Mouse (Mus musculus) urinary bladder, postnatal 10 days (tissue): ENCODE results near the gene Akap10.
"Not testable (repeated sequence)": the region's sequence is repeated elsewhere in the genome, so short reads cannot be mapped to it uniquely, and the experiment has no call there.

Experiments
- DNase-seq: peaks from one replicate; pipeline ENCODE4 v3.0.0; 2022; ENCODE audit warnings: low spot score

Akap10 gene

DNA sequence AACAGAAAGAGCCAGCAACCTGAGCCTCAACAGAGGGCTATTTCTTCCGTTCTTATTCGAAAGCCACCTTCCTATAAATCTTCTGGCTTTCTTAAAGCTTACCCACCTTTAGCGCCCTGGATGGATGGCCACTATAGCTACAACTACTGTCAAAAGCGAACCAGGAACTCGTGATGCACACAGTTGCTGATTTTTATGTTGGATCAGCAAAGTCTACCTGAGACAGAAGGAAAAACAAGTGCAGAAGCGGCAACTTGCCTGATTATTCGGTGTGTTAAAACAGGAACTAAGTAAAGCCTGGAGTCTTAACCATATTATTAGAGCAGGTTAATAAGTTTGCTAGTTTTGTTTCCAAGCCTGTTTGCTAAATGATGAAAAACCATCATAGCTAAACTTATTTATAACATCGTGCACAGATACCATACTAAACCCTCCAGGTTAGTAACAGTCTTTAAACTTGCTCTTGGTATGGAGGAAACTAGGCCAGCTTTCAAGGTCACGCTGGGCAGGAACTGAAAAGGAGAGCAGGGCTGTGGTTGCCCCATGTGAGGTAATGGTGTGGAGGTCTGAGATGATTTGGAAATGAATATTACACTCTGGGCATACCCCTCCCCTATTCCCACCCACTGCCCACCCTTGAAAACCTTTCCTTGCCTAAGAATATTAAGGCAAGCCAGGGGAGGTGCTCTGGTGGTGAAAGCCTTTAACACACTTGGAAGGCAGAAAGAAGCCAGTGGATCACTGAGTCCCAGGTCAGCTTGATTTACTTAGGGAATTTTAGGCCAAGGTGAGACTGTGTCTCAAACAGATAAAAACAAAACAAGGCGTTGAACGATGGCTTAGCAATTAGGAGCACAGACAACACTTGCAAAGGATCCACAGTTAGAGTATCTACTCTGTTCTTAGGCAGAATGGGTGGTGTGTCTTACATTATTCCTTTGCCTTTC, 861 bp upstream of the Akap10 start:
- no peak for DNase-seq

DNA sequence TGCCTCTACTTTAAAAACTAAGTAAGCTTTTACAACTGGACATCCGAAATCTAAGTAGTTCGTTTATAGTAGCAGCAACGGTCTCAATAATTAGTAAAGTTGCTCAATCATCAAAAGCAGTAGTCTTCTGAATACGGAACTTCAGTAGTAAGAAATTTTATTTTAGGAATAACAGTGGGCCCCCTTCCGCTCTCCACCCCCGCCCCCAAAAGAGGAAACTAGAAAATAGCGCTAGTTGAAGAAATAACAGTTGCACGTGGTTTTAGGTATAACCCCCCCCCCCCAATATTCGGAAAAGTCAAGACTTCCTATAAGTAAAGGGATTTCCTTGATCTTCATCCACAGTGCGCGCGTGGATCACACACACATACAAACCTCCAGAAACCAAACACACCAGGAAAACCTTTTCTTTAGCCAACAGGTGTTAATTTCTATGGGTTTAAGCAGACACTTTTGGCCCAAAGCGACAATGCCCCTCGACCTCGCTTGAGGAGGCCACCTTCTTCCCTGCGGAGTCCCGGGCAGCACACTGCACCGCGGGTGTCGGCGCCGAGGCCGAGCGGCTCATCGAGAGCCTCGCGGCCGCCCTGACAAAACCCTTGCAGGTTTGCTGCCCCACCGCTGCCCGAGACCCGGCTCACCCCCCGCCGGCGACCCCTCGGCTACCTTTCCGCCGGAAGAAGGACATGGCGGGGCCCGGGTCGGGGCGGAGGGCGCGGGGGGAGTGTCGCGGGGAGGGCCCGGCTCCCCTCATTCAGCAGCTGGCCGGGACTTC, 542 bp downstream of the Akap10 start:
- no peak for DNase-seq

DNA sequence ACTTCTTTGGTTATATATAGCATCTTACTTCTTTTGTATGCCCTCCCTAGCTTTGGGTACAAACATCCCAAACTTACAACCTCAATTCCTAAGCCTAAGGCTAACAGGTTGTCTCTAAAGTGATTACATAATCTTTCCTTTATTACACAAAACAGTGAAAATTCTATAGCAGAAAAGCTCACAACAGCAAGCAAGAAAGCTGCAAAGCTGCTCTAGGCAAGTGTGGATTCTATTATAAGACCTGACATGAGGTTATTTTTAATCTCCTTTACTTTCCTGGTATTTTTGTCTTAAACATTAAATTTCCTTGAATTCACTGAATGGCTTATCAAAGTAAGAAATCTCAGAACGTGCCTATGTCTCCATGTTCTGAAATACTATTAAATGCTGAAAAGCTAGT, 6.7 kb downstream of the Akap10 start:
- DNase-seq: no peak

DNA sequence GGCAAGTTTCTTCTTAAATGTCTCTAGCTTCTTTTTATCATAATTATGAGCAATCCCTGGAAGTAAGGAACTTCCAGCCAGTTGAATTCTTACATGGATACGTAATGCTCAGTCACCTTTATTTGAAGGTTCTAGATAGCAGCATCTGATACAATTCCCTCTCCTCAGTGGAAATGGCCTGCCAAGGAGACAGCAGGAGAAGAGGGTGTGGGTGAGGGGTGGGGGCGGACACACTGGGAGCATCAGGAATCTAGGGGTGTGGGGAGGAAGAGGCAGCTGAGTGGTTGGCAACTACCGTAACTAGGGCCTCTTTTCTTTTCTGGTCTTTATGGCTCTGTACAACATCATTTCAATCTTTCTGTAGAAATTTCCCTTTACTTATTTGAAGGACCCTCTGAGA, 10.3 kb downstream of the Akap10 start:
- DNase-seq: no peak

DNA sequence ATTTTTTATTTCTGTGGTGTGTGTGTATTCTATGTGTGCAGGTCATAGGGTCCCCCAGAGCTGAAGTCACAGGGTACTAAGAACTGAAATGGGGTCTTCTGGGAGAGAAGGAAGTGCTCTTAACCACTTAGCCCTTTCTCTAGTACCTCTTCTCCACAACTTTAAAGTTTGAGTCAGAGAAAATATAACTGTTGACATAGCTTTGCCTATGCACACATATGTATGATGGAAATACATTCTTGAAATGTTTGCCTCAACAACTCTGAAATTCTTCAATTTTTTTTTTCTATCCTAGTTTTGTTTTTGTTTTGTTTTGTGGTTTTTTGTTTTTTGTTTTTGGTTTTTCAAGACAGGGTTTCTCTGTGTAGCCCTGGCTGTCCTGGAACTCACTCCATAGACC, 21.7 kb downstream of the Akap10 start:
- DNase-seq: no peak

DNA sequence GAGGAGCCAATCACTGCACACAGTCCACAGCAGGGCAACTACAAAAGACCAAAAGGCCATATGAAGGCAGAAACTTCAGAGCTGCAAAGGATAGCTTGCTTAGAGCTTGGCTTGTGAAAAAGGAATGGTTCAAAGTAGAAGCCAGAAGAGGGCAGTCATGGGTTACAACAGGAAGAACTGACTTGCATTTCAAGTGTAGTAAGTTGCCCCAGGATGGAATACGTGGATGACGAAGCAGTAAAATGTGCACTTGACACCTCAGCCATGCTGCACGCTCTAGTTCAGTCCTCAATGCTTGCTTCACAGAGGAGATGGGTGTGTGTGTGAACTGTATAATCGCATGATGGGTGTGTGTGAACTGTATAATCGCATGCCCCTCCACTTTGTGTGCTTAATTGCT, 47.9 kb downstream of the Akap10 start:
- no peak for DNase-seq

DNA sequence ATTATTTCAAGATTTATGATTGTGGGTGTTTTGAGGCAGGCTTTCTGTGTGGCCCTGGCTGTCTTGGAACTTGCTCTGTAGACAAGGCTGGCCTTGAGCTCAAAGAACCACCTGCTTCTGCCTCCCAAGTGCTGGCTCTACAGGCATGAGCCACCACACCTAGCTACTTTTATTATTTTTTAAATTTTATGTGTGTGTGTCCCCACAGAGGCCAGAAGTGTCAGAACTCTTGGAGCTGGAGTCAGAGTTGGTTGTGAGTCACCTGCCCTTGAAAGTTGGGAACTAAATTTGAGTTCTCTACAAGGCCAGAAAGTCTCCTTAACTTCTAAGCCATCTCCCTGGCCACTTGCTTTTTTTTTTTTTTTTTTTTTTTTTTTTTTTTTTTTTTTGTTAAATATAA, 50.1 kb downstream of the Akap10 start:
- no peak for DNase-seq

DNA sequence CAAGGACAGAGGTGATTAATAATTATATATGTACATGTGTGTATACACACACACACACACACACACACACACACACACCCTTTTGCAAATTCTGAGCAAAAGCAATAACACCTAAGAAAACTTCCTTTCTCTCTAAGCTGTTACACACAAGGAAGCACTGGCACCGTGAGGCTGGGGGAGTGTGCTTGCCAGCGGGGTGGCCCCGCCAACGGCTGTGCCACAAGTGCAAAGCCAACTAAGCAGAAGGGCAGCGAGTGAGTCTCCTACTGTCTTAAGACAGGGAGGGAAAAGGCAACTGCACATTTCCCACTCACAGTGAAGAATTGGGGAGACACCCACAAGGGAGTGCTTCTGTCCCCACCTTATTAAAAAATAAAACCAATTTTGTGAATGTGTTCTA, 58.2 kb downstream of the Akap10 start:
- no peak for DNase-seq

DNA sequence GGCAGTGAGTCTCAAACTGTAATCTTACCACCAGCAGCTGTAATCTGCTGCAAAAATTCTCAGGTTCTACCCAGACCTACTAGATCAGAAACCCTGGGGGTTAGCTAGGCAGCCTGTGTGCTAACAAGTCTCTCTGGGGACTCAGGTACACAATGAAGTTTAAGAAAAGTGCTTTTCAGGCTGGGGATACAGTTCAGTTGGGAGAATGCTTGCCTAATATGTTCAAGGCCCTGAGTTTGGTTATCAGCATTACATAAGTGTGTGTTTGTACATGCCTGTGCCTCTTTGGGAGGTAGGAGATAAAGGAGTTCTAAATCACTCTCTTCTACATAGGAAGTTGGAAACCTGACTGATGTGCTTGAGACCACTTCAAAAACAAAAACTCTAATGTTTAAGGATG, 63.2 kb downstream of the Akap10 start:
- DNase-seq: no peak

DNA sequence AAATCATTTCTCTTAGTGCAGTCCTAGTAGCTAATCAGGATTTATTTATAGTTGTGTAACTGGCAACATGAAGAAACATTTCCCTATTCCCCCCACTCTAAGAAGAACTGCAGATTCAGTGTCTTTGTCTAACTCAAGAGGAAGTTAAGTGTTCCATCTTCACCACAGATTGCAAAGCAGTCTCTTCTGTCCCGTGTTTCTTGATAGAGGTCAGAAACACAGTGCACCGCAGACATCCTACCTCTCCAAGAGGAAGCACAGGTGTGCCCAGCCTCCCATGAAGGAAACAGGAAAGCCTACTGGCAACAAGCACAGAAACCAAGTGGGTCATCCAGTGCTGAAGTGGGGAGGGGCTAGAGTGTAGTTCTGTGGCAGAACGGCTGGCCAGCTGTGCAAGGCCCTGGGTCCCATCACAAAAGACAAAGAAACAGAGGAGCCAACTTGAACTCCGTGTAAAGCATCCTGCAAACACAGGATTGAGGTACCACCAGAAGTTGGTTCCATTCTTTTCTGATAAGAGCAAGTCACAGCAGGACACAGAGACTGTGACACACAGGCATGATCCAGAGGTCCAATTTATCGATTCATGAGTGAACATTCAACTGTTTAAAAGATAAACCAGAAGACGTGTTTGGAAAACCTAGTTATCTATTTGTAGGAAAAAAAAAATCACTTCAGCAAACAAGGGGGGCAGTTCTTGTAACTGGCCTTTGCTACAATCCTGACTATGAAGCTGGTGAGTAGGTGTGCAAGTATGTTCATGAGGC, 68.1 kb downstream of the Akap10 start:
- no peak for DNase-seq

DNA sequence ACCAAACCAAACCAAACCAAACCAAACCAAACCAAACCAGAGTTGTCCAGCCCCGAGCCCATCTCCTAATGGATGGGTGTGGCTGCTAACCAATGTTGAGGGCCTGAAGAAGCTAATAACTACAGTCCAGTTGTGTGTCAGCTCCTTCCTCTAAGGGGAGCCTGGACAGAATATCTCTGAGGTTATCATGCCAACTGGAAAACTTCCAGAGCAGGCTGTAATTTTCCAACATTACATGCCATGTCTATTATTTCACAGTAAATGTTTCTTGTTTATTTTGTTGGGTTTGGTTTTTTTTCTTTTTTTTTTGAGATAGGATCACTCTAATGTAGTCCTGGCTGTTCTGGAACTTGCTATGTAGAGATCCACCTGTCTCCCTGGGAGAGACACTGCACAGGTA, 70.7 kb downstream of the Akap10 start:
- DNase-seq: no peak

DNA sequence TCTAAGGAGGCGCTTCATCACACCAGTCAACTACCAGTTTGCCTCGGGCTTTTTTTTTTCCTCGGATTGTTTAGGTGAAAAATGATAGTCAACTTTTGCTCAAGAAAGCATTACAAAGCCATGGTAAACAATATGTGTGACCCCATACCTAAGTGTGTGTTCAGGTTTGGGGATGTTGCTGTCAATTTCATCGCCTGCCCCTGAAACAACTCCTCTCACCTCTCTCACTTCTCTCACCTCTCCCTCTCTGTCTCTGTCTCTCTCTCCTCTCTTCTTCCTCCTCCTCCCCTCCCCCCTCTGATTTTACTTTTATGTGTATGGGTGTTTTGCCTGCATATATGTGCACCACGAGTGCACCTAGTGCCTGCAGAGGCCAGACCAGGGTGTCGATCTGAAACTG, 74.5 kb downstream of the Akap10 start:
- no peak for DNase-seq

DNA sequence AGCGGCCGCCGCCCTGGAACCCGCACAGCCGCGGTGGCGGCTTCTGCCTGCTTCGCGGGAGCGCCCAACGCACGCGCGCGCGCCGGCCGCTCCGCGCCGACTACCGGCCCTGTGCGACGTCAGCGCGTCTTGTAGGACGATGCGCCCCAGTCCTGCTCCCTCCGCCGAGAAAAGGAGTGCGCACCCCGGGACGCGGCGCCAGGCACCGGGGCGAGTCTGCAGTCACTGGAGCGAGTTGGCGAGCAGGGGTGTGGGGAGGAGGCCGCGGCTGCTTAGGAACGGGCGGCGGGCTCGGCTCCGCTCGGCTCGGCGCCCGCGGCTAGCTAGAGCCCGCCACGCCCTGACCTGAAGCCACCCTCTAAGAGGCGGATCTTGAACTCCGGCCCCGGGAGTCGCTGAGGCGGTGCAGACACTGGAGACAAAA, 75.1 kb downstream of the Akap10 start, which contains the start of gene Ulk2:
TSS of gene Ulk2 (minus strand) at position 86 of the 424 bp plus-strand sequence.
- peak; percentile 70 for DNase-seq

DNA sequence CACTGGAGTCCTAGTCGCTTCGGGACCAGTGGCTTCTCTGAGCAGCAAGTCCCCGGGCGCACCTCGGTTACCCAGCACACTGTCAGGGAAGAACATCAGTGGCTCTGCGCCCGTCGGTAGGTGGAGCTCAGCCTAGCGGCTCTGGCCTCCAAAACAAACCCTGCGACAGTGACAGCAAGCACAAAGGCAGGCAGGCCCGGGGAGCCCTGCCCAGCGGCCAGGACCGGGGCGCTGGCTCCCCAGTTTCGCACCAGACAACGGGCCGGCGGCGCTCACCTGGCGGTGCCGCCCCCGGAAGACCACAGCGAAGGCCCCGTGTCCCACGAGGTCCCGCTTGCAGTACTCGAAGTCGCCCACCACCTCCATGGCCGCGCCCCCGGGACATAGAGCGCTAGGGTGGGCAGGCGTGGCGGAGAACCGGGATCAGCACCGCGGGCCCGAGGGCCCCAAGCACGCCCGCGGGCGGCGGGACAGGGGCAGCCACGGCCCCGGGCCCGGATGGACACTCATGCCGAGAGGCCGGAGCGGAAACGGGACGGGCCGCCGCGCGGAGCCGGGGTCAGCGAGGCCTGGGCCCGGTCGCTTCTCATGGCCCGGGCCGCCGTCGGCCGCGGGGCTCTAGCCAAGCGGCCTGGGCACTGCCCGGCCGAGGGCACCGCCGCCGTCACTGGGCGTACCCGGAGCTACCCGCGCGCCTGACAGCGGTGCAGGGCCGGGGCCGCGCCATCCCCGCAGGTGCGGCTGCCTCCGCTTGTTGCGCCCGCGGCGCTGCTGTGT, 75.7 kb downstream of the Akap10 start:
- DNase-seq: peak; percentile 23

DNA sequence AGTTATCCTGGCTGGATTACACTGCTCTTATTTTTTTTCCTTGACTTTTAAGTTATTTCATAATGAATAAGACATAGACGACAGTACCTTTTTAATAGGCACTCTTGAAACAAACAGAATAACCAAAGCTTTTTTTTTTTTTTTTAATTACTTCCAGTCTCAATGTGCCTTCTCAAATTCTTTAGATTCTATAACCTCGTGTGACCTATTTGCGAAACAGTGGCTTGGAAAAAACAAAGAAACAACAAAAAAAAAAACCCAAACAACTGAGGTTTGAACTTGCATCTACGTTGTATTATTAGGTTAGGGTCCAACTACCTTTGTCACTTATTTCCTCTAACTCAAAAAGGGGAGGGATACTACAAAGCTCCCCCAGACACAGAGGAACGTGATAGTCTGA, 76.4 kb downstream of the Akap10 start:
- DNase-seq: no peak

DNA sequence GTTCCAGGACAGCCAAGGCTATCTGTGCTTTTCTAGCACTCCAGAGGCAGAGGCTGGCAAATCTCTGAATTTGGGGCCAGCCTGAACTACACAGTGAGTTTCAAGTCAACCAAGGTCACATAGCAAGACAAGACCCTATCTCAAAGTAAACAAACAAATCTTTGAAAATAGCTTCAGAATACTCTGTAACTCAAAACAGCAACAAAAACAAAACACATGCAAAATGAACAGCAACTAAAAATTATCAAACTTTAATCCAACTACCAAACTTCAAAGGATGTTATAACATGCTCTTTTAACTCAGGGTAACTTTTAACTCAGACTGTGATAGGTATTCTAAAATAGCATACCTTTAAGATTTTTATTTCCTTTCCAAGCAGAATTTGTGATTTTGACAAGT, 77.1 kb downstream of the Akap10 start:
- no peak for DNase-seq

DNA sequence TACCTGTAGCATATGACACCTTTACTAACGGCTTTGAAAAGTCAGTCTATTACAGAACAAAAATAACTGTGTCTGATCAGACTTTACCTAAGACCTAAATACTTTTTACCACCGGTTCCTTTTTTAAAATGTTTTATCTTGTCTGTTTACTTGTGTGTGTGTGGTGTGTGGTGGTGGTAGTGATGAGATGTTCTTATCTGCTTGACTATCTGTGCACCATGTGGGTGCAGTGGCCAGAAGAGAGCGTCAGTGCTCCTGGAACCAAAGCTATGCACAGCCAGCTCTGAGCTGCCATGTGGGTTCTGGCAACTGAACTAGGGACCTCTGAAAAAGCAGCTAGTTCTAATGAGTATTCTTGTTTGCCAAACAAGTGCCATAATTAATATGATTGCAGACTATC, 78.9 kb downstream of the Akap10 start:
- DNase-seq: no peak

DNA sequence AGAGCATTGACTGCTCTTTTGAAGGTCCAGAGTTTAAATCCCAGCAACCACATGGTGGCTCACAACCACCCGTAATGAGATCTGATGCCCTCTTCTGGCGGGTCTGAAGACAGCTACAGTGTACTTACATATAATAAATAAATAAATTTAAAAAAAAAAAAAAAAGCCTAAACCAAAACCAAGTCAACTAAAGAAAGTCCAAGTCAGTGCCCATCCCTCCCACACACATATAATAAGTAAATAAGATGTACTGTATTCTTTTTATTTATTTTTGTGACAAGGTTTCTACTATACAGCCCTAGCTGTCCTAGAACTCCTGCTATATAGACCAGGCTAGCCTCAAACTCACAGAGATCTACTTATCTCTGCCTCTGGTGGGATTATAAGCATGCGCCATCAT, 89.4 kb downstream of the Akap10 start:
- DNase-seq: not testable (repeated sequence)

DNA sequence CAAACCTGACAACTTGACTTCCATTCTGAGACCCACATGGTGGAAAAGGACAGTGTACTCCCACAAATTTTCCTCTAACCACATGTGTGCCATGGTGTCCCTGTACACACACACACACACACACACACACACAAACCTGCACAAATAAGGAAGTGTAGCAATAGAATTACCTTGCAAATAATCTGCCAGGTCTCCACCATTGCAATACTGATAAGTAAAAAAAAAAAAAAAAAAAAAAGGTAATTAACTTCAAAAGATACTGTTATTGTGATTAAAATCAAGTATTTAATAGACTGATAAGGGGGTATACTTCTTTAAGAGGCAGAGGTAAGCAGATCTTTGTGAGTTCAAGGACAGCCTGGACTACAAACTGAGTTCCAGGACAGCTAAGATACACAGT, 90.1 kb downstream of the Akap10 start:
- DNase-seq: no peak

DNA sequence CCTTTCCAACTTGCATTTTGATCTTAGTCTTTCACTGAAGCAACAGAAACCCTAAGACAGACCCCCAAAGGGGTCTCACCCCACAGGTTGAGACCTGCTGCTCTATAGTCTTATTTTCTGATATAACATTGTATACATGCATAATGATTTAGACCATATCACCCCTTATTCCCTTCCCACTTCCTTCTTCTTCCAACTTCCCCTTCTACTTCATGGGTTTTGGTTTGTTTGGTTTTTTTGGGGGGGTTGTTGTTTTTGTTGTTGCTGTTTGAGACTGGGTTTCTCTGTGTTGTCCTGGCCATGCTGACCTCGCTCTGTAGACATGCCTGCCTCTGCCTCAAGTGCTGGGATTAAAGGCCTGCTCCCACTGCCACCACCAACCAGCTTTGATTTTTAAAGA, 90.9 kb downstream of the Akap10 start:
- no peak for DNase-seq
